Comparison of ENCODE assay signal across 1 mouse cellular context in genomic region chr3:89203142-89203514, GRCm38 (mm10).
TF ChIP-seq lines count a peak whose summit lies in the region.

No protein-coding gene starts in this region.

TF ChIP-seq in CH12.LX, 34 proteins besides CTCF, POLR2A, EP300 and RAD21 (continued from another document):
- TF ChIP-seq TCF12 (IDR thresholded peaks at IDR 0.05; ENCODE audit: low read depth, low read length) (no peak), ZKSCAN1 (IDR thresholded peaks at IDR 0.05; ENCODE audit: borderline replicate concordance, low read depth, low read length) (no peak)
